Mouse (Mus musculus): ENCODE measurements around the gene Hint2. TPM values are rescaled to one million over a fixed set of nuclear protein-coding genes. Genes with fewer than 3 reads are reported as not detected.

Gene Hint2
- total RNA-seq, 1 experiment = 46.0 TPM

GRCm38 (mm10) chr4:43668782-43669427, 12.6 kb upstream of the Hint2 start, which contains the start of the genes Tmem8b and Fam221b:
Tmem8b (plus strand) TSS chr4:43668971.
Fam221b (minus strand) TSS chr4:43669145.
- H3K27ac ChIP-seq (ENCODE audit: insufficient read depth, low read depth, low read length, poor library complexity, severe bottlenecking) = no peak within 1 kb of the TSS
- in situ Hi-C loops (cut with MboI; ENCODE audit: low sequenced_read_pairs in 2 of 2, unreplicated experiment in 2 of 2) = no loop called here
- H3K4me1 ChIP-seq (ENCODE audit: control insufficient read depth in 2 of 2, insufficient read depth in 2 of 2, low read length in 2 of 2, poor library complexity in 1 of 2) = peaks cover 0 to 2% of the 10 kb centered on the region in 2 experiments; a peak in 1 of 4 replicates
- no peak for TF ChIP-seq ZNF384 (IDR thresholded peaks at IDR 0.05; ENCODE audit: low read depth, low read length)
- no peak for TF ChIP-seq MAFK (IDR thresholded peaks at IDR 0.05; ENCODE audit: insufficient read depth, low read depth, low read length)
- no peak for TF ChIP-seq HCFC1 (IDR thresholded peaks at IDR 0.05; ENCODE audit: borderline replicate concordance, insufficient read depth, low read length)
- no peak for TF ChIP-seq CHD2 (IDR thresholded peaks at IDR 0.05; ENCODE audit: low read depth, low read length)
- TF ChIP-seq ZC3H11A (IDR thresholded peaks at IDR 0.05; ENCODE audit: borderline replicate concordance, low read depth, low read length) = no peak
- H3K9me3 ChIP-seq (ENCODE audit: control insufficient read depth, insufficient read depth, low read depth, low read length) = no peaks in the 10 kb centered on the region
- no peaks in the 10 kb centered on the region for H3K36me3 ChIP-seq (ENCODE audit: control insufficient read depth, insufficient read depth, low read length, poor library complexity, severe bottlenecking)
- peak; percentile 79 for DNase-seq (ENCODE audit: low read depth, low spot score)
- H3K9ac ChIP-seq (ENCODE audit: insufficient read depth, low read depth, low read length, poor library complexity, severe bottlenecking) = peak within 1 kb of the TSS; percentile 65
- peak within 1 kb of the TSS; percentile 69 to 73 for H3K4me3 ChIP-seq (ENCODE audit: insufficient read depth in 1 of 2, low read depth in 1 of 2, low read length in 2 of 2, poor library complexity in 1 of 2, severe bottlenecking in 1 of 2)

GRCm38 (mm10) chr4:43666412-43666811, 10.1 kb upstream of the Hint2 start:
- no peak for DNase-seq (ENCODE audit: low read depth, low spot score)
- Histone ChIP-seq H3K4me1 (ENCODE audit: control insufficient read depth in 2 of 2, insufficient read depth in 2 of 2, low read length in 2 of 2, poor library complexity in 1 of 2) (peaks cover 0 to 2% of the 10 kb centered on the region in 2 experiments; a peak in 1 of 4 replicates), H3K4me3 (ENCODE audit: insufficient read depth in 1 of 2, low read depth in 1 of 2, low read length in 2 of 2, poor library complexity in 1 of 2, severe bottlenecking in 1 of 2) (no peak overlapping the region), H3K36me3 (ENCODE audit: control insufficient read depth, insufficient read depth, low read length, poor library complexity, severe bottlenecking) (no peaks in the 10 kb centered on the region), H3K27ac (ENCODE audit: insufficient read depth, low read depth, low read length, poor library complexity, severe bottlenecking) (no peak overlapping the region), H3K9ac (ENCODE audit: insufficient read depth, low read depth, low read length, poor library complexity, severe bottlenecking) (no peak overlapping the region), H3K9me3 (ENCODE audit: control insufficient read depth, insufficient read depth, low read depth, low read length) (no peaks in the 10 kb centered on the region)
- in situ Hi-C loops (cut with MboI; ENCODE audit: low sequenced_read_pairs in 2 of 2, unreplicated experiment in 2 of 2) = no loop called here
- no peak for TF ChIP-seq MAFK (IDR thresholded peaks at IDR 0.05; ENCODE audit: insufficient read depth, low read depth, low read length)
- 0 out of 2 replicates have a peak, but pooled peaks have one; percentile 22 for TF ChIP-seq ZC3H11A (IDR thresholded peaks at IDR 0.05; ENCODE audit: borderline replicate concordance, low read depth, low read length)

- Histone ChIP-seq H3K9ac (ENCODE audit: insufficient read depth, low read depth, low read length, poor library complexity, severe bottlenecking) (no peak overlapping the region), H3K9me3 (ENCODE audit: control insufficient read depth, insufficient read depth, low read depth, low read length) (no peaks in the 10 kb centered on the region), H3K27ac (ENCODE audit: insufficient read depth, low read depth, low read length, poor library complexity, severe bottlenecking) (no peak overlapping the region), H3K4me3 (ENCODE audit: insufficient read depth in 1 of 2, low read depth in 1 of 2, low read length in 2 of 2, poor library complexity in 1 of 2, severe bottlenecking in 1 of 2) (peak overlapping the region in 1 of 2 experiments; percentile 92; a peak in 2 of 4 replicates), H3K36me3 (ENCODE audit: control insufficient read depth, insufficient read depth, low read length, poor library complexity, severe bottlenecking) (no peaks in the 10 kb centered on the region), H3K4me1 (ENCODE audit: control insufficient read depth in 2 of 2, insufficient read depth in 2 of 2, low read length in 2 of 2, poor library complexity in 1 of 2) (peaks cover 0 to 2% of the 10 kb centered on the region in 2 experiments; a peak in 1 of 4 replicates)
- TF ChIP-seq ZC3H11A (IDR thresholded peaks at IDR 0.05; ENCODE audit: borderline replicate concordance, low read depth, low read length) (no peak), MAFK (IDR thresholded peaks at IDR 0.05; ENCODE audit: insufficient read depth, low read depth, low read length) (no peak), ZNF384 (IDR thresholded peaks at IDR 0.05; ENCODE audit: low read depth, low read length) (no peak), CHD2 (IDR thresholded peaks at IDR 0.05; ENCODE audit: low read depth, low read length) (no peak), HCFC1 (IDR thresholded peaks at IDR 0.05; ENCODE audit: borderline replicate concordance, insufficient read depth, low read length) (no peak)
- no peak for DNase-seq (ENCODE audit: low read depth, low spot score)
- in situ Hi-C loops (cut with MboI; ENCODE audit: low sequenced_read_pairs in 2 of 2, unreplicated experiment in 2 of 2) = no loop called here
Measured at GRCm38 (mm10) chr4:43657146-43657545, 880 bp upstream of the Hint2 start.

DNA sequence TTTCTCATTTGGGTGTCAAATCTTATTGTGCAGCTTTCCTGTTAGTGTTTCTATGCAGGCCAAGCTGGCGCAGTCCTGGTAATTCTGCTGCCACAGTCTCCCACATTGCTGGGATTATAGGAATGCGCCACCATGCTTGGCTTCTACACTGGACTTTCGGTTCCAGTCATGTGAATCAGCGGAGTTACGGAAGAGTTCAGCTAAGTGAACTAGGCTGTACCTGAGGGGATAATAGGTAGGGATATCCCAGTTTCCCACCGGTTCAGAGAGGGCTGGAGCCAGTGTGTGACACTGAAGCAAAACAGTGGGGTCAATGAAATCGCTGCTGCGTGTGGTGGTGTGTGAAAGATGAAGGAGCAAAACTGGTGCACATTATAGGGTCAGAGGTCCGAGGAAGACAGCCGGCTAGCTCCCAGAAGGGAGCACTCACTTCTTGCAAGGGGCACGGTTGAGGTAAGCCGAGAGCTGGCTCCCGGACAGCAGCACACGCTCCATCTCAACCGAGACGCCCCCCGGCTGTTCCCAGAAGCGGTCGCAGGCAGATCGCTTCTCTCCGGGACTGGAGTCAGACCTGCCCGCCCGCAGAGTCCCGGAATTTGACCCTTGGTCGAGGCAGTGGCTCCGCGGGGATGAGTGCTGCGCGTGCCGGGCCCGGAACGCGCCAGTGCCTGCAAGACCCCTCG, 469 bp downstream of the Hint2 start:
- H3K27ac ChIP-seq (ENCODE audit: insufficient read depth, low read depth, low read length, poor library complexity, severe bottlenecking) = peak overlapping the region; percentile 37; the same call in 1 of the 2 replicates
- H3K9ac ChIP-seq (ENCODE audit: insufficient read depth, low read depth, low read length, poor library complexity, severe bottlenecking) = peak overlapping the region; percentile 91
- H3K36me3 ChIP-seq (ENCODE audit: control insufficient read depth, insufficient read depth, low read length, poor library complexity, severe bottlenecking) = no peaks in the 10 kb centered on the region
- DNase-seq (ENCODE audit: low read depth, low spot score) = no peak
- H3K9me3 ChIP-seq (ENCODE audit: control insufficient read depth, insufficient read depth, low read depth, low read length) = no peaks in the 10 kb centered on the region
- no peak for TF ChIP-seq ZNF384 (IDR thresholded peaks at IDR 0.05; ENCODE audit: low read depth, low read length)
- TF ChIP-seq HCFC1 (IDR thresholded peaks at IDR 0.05; ENCODE audit: borderline replicate concordance, insufficient read depth, low read length) = no peak
- no peak for TF ChIP-seq MAFK (IDR thresholded peaks at IDR 0.05; ENCODE audit: insufficient read depth, low read depth, low read length)
- no peak for TF ChIP-seq CHD2 (IDR thresholded peaks at IDR 0.05; ENCODE audit: low read depth, low read length)
- TF ChIP-seq ZC3H11A (IDR thresholded peaks at IDR 0.05; ENCODE audit: borderline replicate concordance, low read depth, low read length) = no peak
- in situ Hi-C loops (cut with MboI; ENCODE audit: low sequenced_read_pairs in 2 of 2, unreplicated experiment in 2 of 2) = no loop called here
- peaks cover 0 to 2% of the 10 kb centered on the region in 2 experiments; a peak in 1 of 4 replicates for H3K4me1 ChIP-seq (ENCODE audit: control insufficient read depth in 2 of 2, insufficient read depth in 2 of 2, low read length in 2 of 2, poor library complexity in 1 of 2)
- H3K4me3 ChIP-seq (ENCODE audit: insufficient read depth in 1 of 2, low read depth in 1 of 2, low read length in 2 of 2, poor library complexity in 1 of 2, severe bottlenecking in 1 of 2) = peak overlapping the region; percentile 92 to 97

Data from ES-E14 (cell line).